Mouse (Mus musculus): ENCODE results near the gene Pde4dip.

GRCm38 (mm10) chr3:97775742-97776141 lies 112.8 kb downstream of the Pde4dip start:
- TF ChIP-seq CTCF (conservative IDR thresholded peaks at IDR 0.05; ENCODE audit: insufficient read depth, insufficient read length, low read depth, low read length): no peak
- TF ChIP-seq POLR2A (IDR thresholded peaks at IDR 0.05; ENCODE audit: low read depth, low read length): no peak
